Mouse (Mus musculus): ENCODE results near the gene CN725425. TPM values are rescaled to one million over a fixed set of nuclear protein-coding genes. Genes with fewer than 3 reads are reported as not detected.
A peak's percentile ranks its signal among the peaks of the same experiment; 100 is the strongest.

The CN725425 gene
- polyA plus RNA-seq, 1 experiment from 2014 or later: not detected

DNA sequence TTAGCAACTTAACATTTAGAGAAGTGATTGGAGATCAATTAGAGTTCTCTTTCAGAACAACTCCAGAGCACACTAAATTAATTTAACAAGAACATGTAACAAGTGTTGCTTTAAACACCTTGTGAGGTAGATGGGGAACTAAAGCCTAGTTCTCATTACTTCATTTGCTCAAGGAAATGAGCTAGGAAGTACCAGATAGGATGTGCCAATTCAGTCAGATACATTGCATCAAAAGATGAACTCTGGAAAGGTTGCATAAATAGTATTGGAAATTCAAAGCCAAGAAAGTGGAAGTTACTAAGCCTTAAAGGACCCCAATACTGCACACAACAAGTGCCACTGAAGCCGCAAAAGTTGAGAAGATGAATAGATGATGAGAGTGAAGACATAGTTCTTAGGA is 3.2 kb downstream of the CN725425 start:
- no peak overlapping the region for H3K4me2 ChIP-seq (replicated peaks; ENCODE audit: low read depth)
- no peak for ATAC-seq
- no peak overlapping the region for H3K27ac ChIP-seq (ENCODE audit: low read depth, low read length)
- H3K36me3 ChIP-seq (ENCODE audit: control insufficient read depth, insufficient read depth): no peaks in the 10 kb centered on the region
- H3K4me1 ChIP-seq (replicated peaks; ENCODE audit: control insufficient read depth, insufficient read depth, low read length): no peaks in the 10 kb centered on the region
- H3K9me3 ChIP-seq (ENCODE audit: control insufficient read depth): no peaks in the 10 kb centered on the region
- 96% methylated on average over 1 of the region's 1 CpGs for WGBS
- H3K4me3 ChIP-seq (ENCODE audit: low read depth, low read length): no peak overlapping the region
- H3K9ac ChIP-seq (ENCODE audit: low read depth, low read length): no peak overlapping the region
- H3K27me3 ChIP-seq (replicated peaks; ENCODE audit: control insufficient read depth, insufficient read depth, low read length): no peaks in the 10 kb centered on the region
- TF ChIP-seq CTCF (IDR thresholded peaks at IDR 0.05; ENCODE audit: low read depth): no peak

DNA sequence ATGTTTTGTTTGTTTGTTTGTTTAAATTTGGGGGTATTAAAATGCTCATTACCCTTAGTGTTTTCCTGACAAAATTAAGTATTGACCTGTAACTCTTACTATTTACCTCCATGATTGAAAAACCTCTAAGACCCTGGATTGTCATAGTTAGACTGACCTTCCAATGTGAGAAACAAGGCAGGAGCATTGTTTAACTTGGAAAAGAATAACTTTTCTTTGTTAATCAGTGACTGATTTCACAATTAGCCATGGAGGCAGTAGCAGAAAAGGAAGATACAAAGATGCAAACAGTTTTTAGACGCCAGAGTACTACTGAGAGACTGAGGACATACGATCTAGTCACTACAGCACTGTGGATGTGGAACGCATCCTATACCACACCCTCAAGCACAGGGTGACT is 4.2 kb downstream of the CN725425 start:
- H3K27me3 ChIP-seq (replicated peaks; ENCODE audit: control insufficient read depth, insufficient read depth, low read length): no peaks in the 10 kb centered on the region
- no peaks in the 10 kb centered on the region for H3K9me3 ChIP-seq (ENCODE audit: control insufficient read depth)
- no peak overlapping the region for H3K9ac ChIP-seq (ENCODE audit: low read depth, low read length)
- H3K27ac ChIP-seq (ENCODE audit: low read depth, low read length): no peak overlapping the region
- H3K36me3 ChIP-seq (ENCODE audit: control insufficient read depth, insufficient read depth): no peaks in the 10 kb centered on the region
- no peak for ATAC-seq
- no peak overlapping the region for H3K4me2 ChIP-seq (replicated peaks; ENCODE audit: low read depth)
- no peaks in the 10 kb centered on the region for H3K4me1 ChIP-seq (replicated peaks; ENCODE audit: control insufficient read depth, insufficient read depth, low read length)
- WGBS: 74% methylated on average over 3 of the region's 3 CpGs
- no peak overlapping the region for H3K4me3 ChIP-seq (ENCODE audit: low read depth, low read length)
- TF ChIP-seq CTCF (IDR thresholded peaks at IDR 0.05; ENCODE audit: low read depth): no peak

DNA sequence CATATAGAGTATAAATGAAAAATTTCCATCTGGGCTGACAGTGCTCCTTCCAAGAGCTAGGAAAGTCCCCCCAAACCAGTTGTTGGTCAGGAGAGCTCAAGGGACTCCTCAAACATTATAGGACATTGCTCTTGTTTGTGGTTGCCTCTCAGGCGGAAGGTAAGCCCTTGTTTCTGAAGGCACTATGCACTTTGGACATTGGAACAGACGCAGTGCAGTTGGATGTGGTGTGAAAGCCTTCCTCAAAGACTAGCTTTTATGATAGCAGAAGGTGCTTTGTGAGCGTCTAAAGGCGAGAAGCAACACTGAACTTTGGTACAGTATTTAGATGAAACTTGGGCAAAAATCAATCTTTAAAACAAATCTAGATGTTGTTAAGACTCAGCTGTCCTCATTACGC is 7.2 kb downstream of the CN725425 start:
- Histone ChIP-seq H3K9me3 (ENCODE audit: control insufficient read depth) (no peaks in the 10 kb centered on the region), H3K9ac (ENCODE audit: low read depth, low read length) (no peak overlapping the region), H3K4me3 (ENCODE audit: low read depth, low read length) (no peak overlapping the region), H3K36me3 (ENCODE audit: control insufficient read depth, insufficient read depth) (no peaks in the 10 kb centered on the region), H3K27me3 (replicated peaks; ENCODE audit: control insufficient read depth, insufficient read depth, low read length) (no peaks in the 10 kb centered on the region), H3K4me2 (replicated peaks; ENCODE audit: low read depth) (no peak overlapping the region), H3K4me1 (replicated peaks; ENCODE audit: control insufficient read depth, insufficient read depth, low read length) (no peaks in the 10 kb centered on the region), H3K27ac (ENCODE audit: low read depth, low read length) (no peak overlapping the region)
- peak; percentile 72 for ATAC-seq
- TF ChIP-seq CTCF (IDR thresholded peaks at IDR 0.05; ENCODE audit: low read depth): no peak
- WGBS: 53% methylated on average over 5 of the region's 5 CpGs

DNA sequence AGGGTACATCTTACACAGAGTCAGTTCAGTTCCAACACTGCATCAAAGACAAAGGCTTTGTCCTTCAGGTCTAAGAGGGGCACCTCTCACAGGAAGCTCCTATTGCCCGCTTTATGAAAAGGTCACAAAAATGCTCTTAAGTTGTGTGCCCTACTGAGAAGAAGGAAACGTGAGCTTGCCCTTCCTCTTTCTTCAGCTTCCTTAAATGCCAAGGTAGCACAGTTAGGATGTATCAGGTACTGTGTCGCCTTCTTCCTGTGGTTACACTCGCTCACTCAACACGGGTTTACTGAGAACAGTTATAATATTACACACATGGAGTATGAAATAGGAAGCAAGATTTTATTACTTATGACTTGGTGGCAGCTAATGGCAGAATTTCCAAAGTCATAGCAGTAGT is 38.0 kb downstream of the CN725425 start:
- no peak for TF ChIP-seq CTCF (IDR thresholded peaks at IDR 0.05; ENCODE audit: low read depth)
- Histone ChIP-seq H3K9me3 (ENCODE audit: control insufficient read depth) (no peaks in the 10 kb centered on the region), H3K4me2 (replicated peaks; ENCODE audit: low read depth) (no peak overlapping the region), H3K36me3 (ENCODE audit: control insufficient read depth, insufficient read depth) (no peaks in the 10 kb centered on the region), H3K4me3 (ENCODE audit: low read depth, low read length) (no peak overlapping the region), H3K4me1 (replicated peaks; ENCODE audit: control insufficient read depth, insufficient read depth, low read length) (no peaks in the 10 kb centered on the region), H3K9ac (ENCODE audit: low read depth, low read length) (no peak overlapping the region), H3K27ac (ENCODE audit: low read depth, low read length) (no peak overlapping the region), H3K27me3 (replicated peaks; ENCODE audit: control insufficient read depth, insufficient read depth, low read length) (no peaks in the 10 kb centered on the region)
- no peak for ATAC-seq
- WGBS: 85% methylated on average over 5 of the region's 5 CpGs

DNA sequence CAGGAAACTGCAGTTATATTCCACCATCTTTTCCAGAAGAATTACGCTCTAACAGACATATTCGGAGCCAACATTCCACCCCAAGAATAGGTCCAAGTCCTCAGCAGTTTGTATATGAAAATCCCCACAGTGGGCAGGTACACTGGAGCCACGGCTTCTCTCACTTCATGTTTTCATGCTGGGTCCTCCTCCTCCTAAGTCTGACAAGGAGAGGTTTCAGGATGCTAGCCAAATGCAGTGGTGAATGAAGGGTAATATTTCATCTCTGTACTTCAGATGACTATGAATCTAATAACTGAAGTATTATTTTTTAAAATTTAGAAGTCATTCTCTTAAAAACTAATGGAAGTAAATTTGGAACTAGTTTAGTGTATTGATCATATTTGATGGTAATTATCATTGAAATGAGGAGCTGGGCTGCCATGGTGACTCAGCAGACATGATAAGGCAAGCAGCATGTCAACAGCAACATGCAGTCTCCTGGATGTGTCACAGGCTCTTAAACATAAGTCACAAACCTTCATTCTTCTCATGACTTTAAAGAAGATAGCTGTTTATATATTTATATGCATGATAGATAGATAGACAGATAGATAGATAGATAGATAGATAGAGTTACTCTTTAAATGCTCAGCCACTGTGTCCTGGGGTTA is 41.5 kb downstream of the CN725425 start:
- TF ChIP-seq CTCF (IDR thresholded peaks at IDR 0.05; ENCODE audit: low read depth): no peak
- WGBS: 83% methylated on average over 3 of the region's 3 CpGs
- ATAC-seq: no peak

DNA sequence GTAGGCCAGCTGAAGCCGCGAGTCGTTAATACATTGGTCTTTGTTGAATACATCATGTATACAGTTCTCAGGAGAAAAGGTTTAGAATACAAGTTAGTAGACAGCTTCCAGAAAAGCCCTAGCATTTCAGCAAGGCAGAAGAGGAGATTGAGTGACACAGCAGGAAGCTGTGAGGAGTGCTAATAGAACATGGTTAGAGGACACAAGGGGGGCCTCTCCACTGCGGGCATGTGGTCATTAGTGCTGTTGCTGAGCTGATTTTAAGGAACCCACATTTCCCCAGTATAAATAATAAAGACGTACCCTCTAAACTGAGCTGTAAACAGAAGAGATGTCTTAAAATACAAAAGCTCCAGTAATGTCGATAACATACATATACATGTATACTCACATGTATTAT is 51.5 kb downstream of the CN725425 start:
- Histone ChIP-seq H3K4me2 (replicated peaks; ENCODE audit: low read depth) (no peak overlapping the region), H3K4me1 (replicated peaks; ENCODE audit: control insufficient read depth, insufficient read depth, low read length) (no peaks in the 10 kb centered on the region), H3K27ac (ENCODE audit: low read depth, low read length) (no peak overlapping the region), H3K9ac (ENCODE audit: low read depth, low read length) (no peak overlapping the region), H3K27me3 (replicated peaks; ENCODE audit: control insufficient read depth, insufficient read depth, low read length) (no peaks in the 10 kb centered on the region), H3K36me3 (ENCODE audit: control insufficient read depth, insufficient read depth) (no peaks in the 10 kb centered on the region), H3K4me3 (ENCODE audit: low read depth, low read length) (no peak overlapping the region), H3K9me3 (ENCODE audit: control insufficient read depth) (no peaks in the 10 kb centered on the region)
- no peak for TF ChIP-seq CTCF (IDR thresholded peaks at IDR 0.05; ENCODE audit: low read depth)
- 75% methylated on average over 6 of the region's 6 CpGs for WGBS
- ATAC-seq: no peak

More for the DNA sequence above, 41.5 kb downstream of the CN725425 start:
- H3K36me3 ChIP-seq (ENCODE audit: control insufficient read depth, insufficient read depth): no peaks in the 10 kb centered on the region
- no peaks in the 10 kb centered on the region for H3K27me3 ChIP-seq (replicated peaks; ENCODE audit: control insufficient read depth, insufficient read depth, low read length)
- H3K9ac ChIP-seq (ENCODE audit: low read depth, low read length): no peak overlapping the region
- no peak overlapping the region for H3K4me2 ChIP-seq (replicated peaks; ENCODE audit: low read depth)
- H3K27ac ChIP-seq (ENCODE audit: low read depth, low read length): no peak overlapping the region
- no peaks in the 10 kb centered on the region for H3K9me3 ChIP-seq (ENCODE audit: control insufficient read depth)
- no peak overlapping the region for H3K4me3 ChIP-seq (ENCODE audit: low read depth, low read length)
- H3K4me1 ChIP-seq (replicated peaks; ENCODE audit: control insufficient read depth, insufficient read depth, low read length): no peaks in the 10 kb centered on the region
